12 mouse cellular contexts compared by ENCODE assay signal in genomic region chr9:101045710-101046338, GRCm38 (mm10). TPM values are rescaled to one million over a fixed set of nuclear protein-coding genes. Genes with fewer than 3 reads are reported as not detected.
DNase-seq lines count a peak whose midpoint lies in the region; ATAC-seq lines count a peak whose summit lies in the region.
"Had no signal": no experiment of that assay in that cellular context is flagged by ENCODE, and none has a peak within 500 bp of the region (broad histone marks: within the 10 kb centered on the region; RNA-seq: fewer than 3 reads in every experiment).

No protein-coding gene starts in this region.

- WGBS in neural tube, embryonic 12.5 days = 55% methylated on average over 15 of the region's 15 CpGs
- WGBS in liver, embryonic 12.5 days (ENCODE audit: insufficient replicate concordance) = 34% methylated on average over 15 of the region's 15 CpGs
- WGBS in midbrain, embryonic 11.5 days = 75% methylated on average over 15 of the region's 15 CpGs

- H3K9me3 ChIP-seq in erythroblast, embryonic 14.5 days (ENCODE audit: control insufficient read depth, low read length) = no peaks in the 10 kb centered on the region
- H3K9me3 ChIP-seq in neural tube, embryonic 12.5 days = no peaks in the 10 kb centered on the region
- H3K9me3 ChIP-seq in liver, embryonic 12.5 days (replicated peaks) = no peaks in the 10 kb centered on the region
- no peaks in the 10 kb centered on the region for H3K9me3 ChIP-seq in midbrain, embryonic 11.5 days (ENCODE audit: control insufficient read depth, low read length)
- H3K9me3 ChIP-seq: midbrain, embryonic 12.5 days had no signal

- H3K27ac ChIP-seq in neural tube, embryonic 12.5 days = no peak overlapping the region
- no peak overlapping the region for H3K27ac ChIP-seq in liver, embryonic 12.5 days
- H3K27ac ChIP-seq in midbrain, embryonic 11.5 days (ENCODE audit: low read depth, low read length) = no peak overlapping the region
- H3K27ac ChIP-seq: midbrain, embryonic 12.5 days had no signal

- no peaks in the 10 kb centered on the region for H3K36me3 ChIP-seq in erythroblast, embryonic 14.5 days (ENCODE audit: control insufficient read depth)
- no peaks in the 10 kb centered on the region for H3K36me3 ChIP-seq in neural tube, embryonic 12.5 days
- H3K36me3 ChIP-seq in liver, embryonic 12.5 days = no peaks in the 10 kb centered on the region
- H3K36me3 ChIP-seq in midbrain, embryonic 11.5 days (ENCODE audit: control insufficient read depth, insufficient read depth, low read length) = no peaks in the 10 kb centered on the region
- H3K36me3 ChIP-seq: midbrain, embryonic 12.5 days had no signal

- 0 out of 2 replicates have a peak overlapping the region, but pooled peaks have one; percentile 2 for H3K4me2 ChIP-seq in neural tube, embryonic 12.5 days (replicated peaks)
- peak overlapping the region; percentile 24 for H3K4me2 ChIP-seq in liver, embryonic 12.5 days
- no peak overlapping the region for H3K4me2 ChIP-seq in midbrain, embryonic 11.5 days
- H3K4me2 ChIP-seq: midbrain, embryonic 12.5 days had no signal

- H3K4me1 ChIP-seq in erythroblast, embryonic 14.5 days (ENCODE audit: control insufficient read depth) = peaks cover 10% of the 10 kb centered on the region
- peaks cover 7% of the 10 kb centered on the region; the same call in 1 of the 2 replicates for H3K4me1 ChIP-seq in neural tube, embryonic 12.5 days
- peaks cover 11% of the 10 kb centered on the region; the same call in 1 of the 2 replicates for H3K4me1 ChIP-seq in liver, embryonic 12.5 days
- H3K4me1 ChIP-seq in midbrain, embryonic 11.5 days (ENCODE audit: control insufficient read depth, insufficient read depth, low read length) = peaks cover 2% of the 10 kb centered on the region; the same call in 1 of the 2 replicates
- H3K4me1 ChIP-seq: midbrain, embryonic 12.5 days had no signal

- peak overlapping the region; percentile 28 for H3K4me3 ChIP-seq in erythroblast, embryonic 14.5 days (replicated peaks)
- H3K4me3 ChIP-seq in neural tube, embryonic 12.5 days = no peak overlapping the region
- no peak overlapping the region for H3K4me3 ChIP-seq in liver, embryonic 12.5 days
- H3K4me3 ChIP-seq in midbrain, embryonic 11.5 days (ENCODE audit: low read depth, low read length) = no peak overlapping the region
- H3K4me3 ChIP-seq: midbrain, embryonic 12.5 days had no signal

- no peak for ATAC-seq in erythroblast, adult 5-6 weeks (replicated peaks; ENCODE audit: low FRiP score, poor library complexity, severe bottlenecking)
- ATAC-seq in neural tube, embryonic 12.5 days (ENCODE audit: low FRiP score, low read depth) = no peak
- no peak for ATAC-seq in liver, embryonic 12.5 days
- no peak for ATAC-seq in midbrain, embryonic 11.5 days (ENCODE audit: low FRiP score)

- DNase-seq in neural tube, embryonic 10.5 days (ENCODE audit: extremely low spot score, low spot score) = no peak
- DNase-seq in yolk sac, embryonic 10.5 days (ENCODE audit: low spot score) = peak; percentile 63
- DNase-seq in layer of hippocampus, adult 8-10 months (ENCODE audit: low spot score in 2 of 2) = no peak
- no peak for DNase-seq in midbrain, embryonic 11.5 days (ENCODE audit: low spot score, missing footprints)
- DNase-seq: adrenal gland, postnatal 36 days; cerebellum, adult 8-10 months; gastrocnemius, postnatal 14 days had no signal

- no peak overlapping the region for H3K9ac ChIP-seq in neural tube, embryonic 12.5 days
- no peak overlapping the region for H3K9ac ChIP-seq in liver, embryonic 12.5 days
- H3K9ac ChIP-seq in midbrain, embryonic 11.5 days (ENCODE audit: low read length) = no peak overlapping the region
- H3K9ac ChIP-seq: midbrain, embryonic 12.5 days had no signal

- peaks cover 5% of the 10 kb centered on the region; the same call in 1 of the 2 replicates for H3K27me3 ChIP-seq in erythroblast, embryonic 14.5 days (ENCODE audit: control insufficient read depth)
- H3K27me3 ChIP-seq in neural tube, embryonic 12.5 days (replicated peaks) = no peaks in the 10 kb centered on the region
- H3K27me3 ChIP-seq in liver, embryonic 12.5 days (replicated peaks) = no peaks in the 10 kb centered on the region
- H3K27me3 ChIP-seq in midbrain, embryonic 11.5 days (ENCODE audit: control insufficient read depth, insufficient read depth, low read length) = no peaks in the 10 kb centered on the region
- H3K27me3 ChIP-seq: midbrain, embryonic 12.5 days had no signal

RNA-seq across cellular contexts. Expression of gene Pccb, which starts 11.1 kb away (rescaled TPM):
- polyA plus RNA-seq in erythroblast, embryonic 14.5 days (2012) = 4.3 and 5.0 TPM in 2 replicates
- total RNA-seq in erythroblast, adult 5-6 weeks (2015; ENCODE audit: low replicate concordance) = 7.7 and 11.3 TPM in 2 replicates
- total RNA-seq in erythroblast, adult 5-6 weeks (2017; ENCODE audit: low replicate concordance) = 4.9 and 7.4 TPM in 2 replicates
- 17.0 and 17.7 TPM in 2 replicates for polyA plus RNA-seq in neural tube, embryonic 12.5 days (2016; fragmentation: Nextera tagmentation; extraction: Ambion mirVana)
- 6.7 and 7.2 TPM in 2 replicates for polyA plus RNA-seq in liver, embryonic 12.5 days (2016; fragmentation: Nextera tagmentation; extraction: Ambion mirVana)
- total RNA-seq in layer of hippocampus, adult 8-10 months (2022) = 10 to 100 TPM; 42.8 to 54.5 (median 47.5) TPM
- polyA plus RNA-seq in midbrain, embryonic 11.5 days (2014; fragmentation: Nextera tagmentation; extraction: Ambion mirVana) = 14.3 and 15.9 TPM in 2 replicates

RNA-seq across cellular contexts. Expression of gene Msl2, which starts 28.1 kb away (rescaled TPM):
- 0.76 and 1.1 TPM in 2 replicates for polyA plus RNA-seq in erythroblast, embryonic 14.5 days (2012)
- 51.4 and 56.9 TPM in 2 replicates for total RNA-seq in erythroblast, adult 5-6 weeks (2015; ENCODE audit: low replicate concordance)
- 47.2 and 49.1 TPM in 2 replicates for total RNA-seq in erythroblast, adult 5-6 weeks (2017; ENCODE audit: low replicate concordance)
- 7.6 and 8.8 TPM in 2 replicates for polyA plus RNA-seq in neural tube, embryonic 12.5 days (2016; fragmentation: Nextera tagmentation; extraction: Ambion mirVana)
- polyA plus RNA-seq in liver, embryonic 12.5 days (2016; fragmentation: Nextera tagmentation; extraction: Ambion mirVana) = 6.2 TPM in 2 replicates
- 10 to 100 TPM; 66.6 to 73.6 (median 67.9) TPM for total RNA-seq in layer of hippocampus, adult 8-10 months (2022)
- 5.6 and 6.0 TPM in 2 replicates for polyA plus RNA-seq in midbrain, embryonic 11.5 days (2014; fragmentation: Nextera tagmentation; extraction: Ambion mirVana)
